Mouse (Mus musculus) macrophage (primary cell): ENCODE measurements around the gene Olfr347. TPM values are rescaled to one million over a fixed set of nuclear protein-coding genes. Genes with fewer than 3 reads are reported as not detected.

Source experiments
- H3K27ac ChIP-seq: fragments of 350-480 bp; formaldehyde crosslinking; 2 replicates; pipeline ENCODE4 v1.9.0; 2021
- H3K36me3 ChIP-seq: fragments of 350-480 bp; formaldehyde crosslinking; 2 replicates; pipeline ENCODE4 v1.9.0; 2021; ENCODE audit errors: inconsistent target
- H3K4me3 ChIP-seq: fragments of 350-480 bp; formaldehyde crosslinking; 2 replicates; pipeline ENCODE4 v1.9.0; 2021; ENCODE audit errors: inconsistent target
- H3K79me2 ChIP-seq: fragments of 350-480 bp; formaldehyde crosslinking; 2 replicates; pipeline ENCODE4 v1.9.0; 2021; ENCODE audit errors: inconsistent target
- WGBS: methylation state at CpG from one replicate; pipeline ENCODE4 v1.1.7; 2026; ENCODE audit warnings: inconsistent platforms; ENCODE audit not compliant: missing documents; 5-methylcytosine and 5-hydroxymethylcytosine counted together
- polyA plus RNA-seq: library from polyadenylated mRNA; stranded (reverse); fragments of 250-400 nt; gene quantifications from 3 replicates; pipeline ENCODE4 v1.2.4, GENCODE M21; 2018; ENCODE audit warnings: inconsistent platforms
- total RNA-seq, 78 experiments: library from RNA; depleted of rRNA; stranded (reverse); fragments of 250-400 nt; gene quantifications; 1 replicate in 9 of 78; 2 replicates in 24 of 78; 3 replicates in 43 of 78; 4 replicates in 2 of 78; pipeline ENCODE4 v1.2.4; 2018; ENCODE audit warnings: inconsistent platforms in 56 of 78

The Olfr347 gene
- total RNA-seq (2018; cell fraction: chromatin; rRNA removed) = not detected
- not detected for total RNA-seq (2018; cell fraction: cytosol; rRNA removed)
- not detected for total RNA-seq (2018; cell fraction: nucleus; rRNA removed)
- not detected in 3 replicates for polyA plus RNA-seq

- no peaks in the 10 kb centered on the region for H3K79me2 ChIP-seq
- no peak within 1 kb of the TSS for H3K4me3 ChIP-seq
- H3K27ac ChIP-seq = no peak within 1 kb of the TSS
- H3K36me3 ChIP-seq = no peaks in the 10 kb centered on the region
Observed at GRCm38 (mm10) chr2:36731602-36732001, at the start of gene Olfr347. Olfr347 (plus strand) TSS chr2:36731902.

GRCm38 (mm10) chr2:36685488-36685887 lies 46.2 kb upstream of the Olfr347 start, which contains the start of gene Olfr346:
Olfr346 (plus strand) TSS chr2:36685788.
- H3K4me3 ChIP-seq = no peak within 1 kb of the TSS
- H3K36me3 ChIP-seq = no peaks in the 10 kb centered on the region
- H3K79me2 ChIP-seq = no peaks in the 10 kb centered on the region
- H3K27ac ChIP-seq = no peak within 1 kb of the TSS
- no CpG with 5 or more reads among the region's 1 CpGs for WGBS

- Histone ChIP-seq H3K79me2 (no peaks in the 10 kb centered on the region), H3K36me3 (no peaks in the 10 kb centered on the region), H3K27ac (no peak overlapping the region), H3K4me3 (no peak overlapping the region)
- 55% methylated on average over 3 of the region's 3 CpGs for WGBS
Observed at GRCm38 (mm10) chr2:36736226-36736625, 4.5 kb downstream of the Olfr347 start.

- H3K4me3 ChIP-seq = no peak within 1 kb of the TSS
- H3K36me3 ChIP-seq = no peaks in the 10 kb centered on the region
- no peaks in the 10 kb centered on the region for H3K79me2 ChIP-seq
- no peak within 1 kb of the TSS for H3K27ac ChIP-seq
- 90% methylated on average over 2 of the region's 2 CpGs for WGBS
Observed at GRCm38 (mm10) chr2:36783976-36784375, 52.3 kb downstream of the Olfr347 start, which contains the start of gene Olfr348. Olfr348 (plus strand) TSS chr2:36784276.

Other genes with a start within 250 kb of the Olfr347 start
- not detected in 3 replicates for gene Olfr341, start 249.4 kb upstream of the Olfr347 start, polyA plus RNA-seq
- not detected in 3 replicates for gene Olfr342, start 206.9 kb upstream of the Olfr347 start, polyA plus RNA-seq
- not detected in 3 replicates for gene Olfr344, start 165.2 kb upstream of the Olfr347 start, polyA plus RNA-seq
- not detected in 3 replicates for gene Olfr345, start 91.9 kb upstream of the Olfr347 start, polyA plus RNA-seq
- gene Olfr346, start 46.1 kb upstream of the Olfr347 start, polyA plus RNA-seq = not detected in 3 replicates
- gene Olfr348, start 52.4 kb downstream of the Olfr347 start, polyA plus RNA-seq = not detected in 3 replicates
- not detected in 3 replicates for gene Olfr50, start 58.6 kb downstream of the Olfr347 start, polyA plus RNA-seq
- gene Olfr3, start 85.1 kb downstream of the Olfr347 start, polyA plus RNA-seq = not detected in 3 replicates
- gene Olfr350, start 114.4 kb downstream of the Olfr347 start, polyA plus RNA-seq = not detected in 3 replicates
- not detected in 3 replicates for gene Olfr351, start 130.8 kb downstream of the Olfr347 start, polyA plus RNA-seq
- not detected in 3 replicates for gene Olfr352, start 136.6 kb downstream of the Olfr347 start, polyA plus RNA-seq
- not detected in 3 replicates for gene Olfr353, start 161.0 kb downstream of the Olfr347 start, polyA plus RNA-seq
- not detected in 3 replicates for gene Olfr354, start 173.8 kb downstream of the Olfr347 start, polyA plus RNA-seq
- gene Olfr355, start 197.0 kb downstream of the Olfr347 start, polyA plus RNA-seq = not detected in 3 replicates
- gene Olfr356, start 205.2 kb downstream of the Olfr347 start, polyA plus RNA-seq = not detected in 3 replicates